Mouse (Mus musculus): ENCODE results near the gene Ppp1r10. TPM values are rescaled to one million over a fixed set of nuclear protein-coding genes. Genes with fewer than 3 reads are reported as not detected.
A peak's percentile ranks its signal among the peaks of the same experiment; 100 is the strongest.

Ppp1r10 gene
- polyA plus RNA-seq, 1 experiment from 2014 or later, result 45.2 TPM

- peak within 1 kb of the TSS; percentile 82 for H3K4me2 ChIP-seq (ENCODE audit: low read length)
- no peaks in the 10 kb centered on the region for H3K9me3 ChIP-seq (ENCODE audit: control insufficient read depth, low read length)
- H3K27me3 ChIP-seq (ENCODE audit: control insufficient read depth, insufficient read depth, low read length), result no peaks in the 10 kb centered on the region
- H3K4me1 ChIP-seq (ENCODE audit: control insufficient read depth, insufficient read depth, low read length), result peaks cover 10% of the 10 kb centered on the region
- ATAC-seq (ENCODE audit: low FRiP score, low TSS enrichment), result peak; percentile 99
- H3K36me3 ChIP-seq (ENCODE audit: control insufficient read depth, insufficient read depth, low read length), result peaks cover 25% of the 10 kb centered on the region
- peak; percentile 100 for DNase-seq
- peak within 1 kb of the TSS; percentile 74 for H3K27ac ChIP-seq (replicated peaks; ENCODE audit: low read depth, low read length)
- WGBS, result under 1% methylated on average over 68 of the region's 68 CpGs
- peak within 1 kb of the TSS; percentile 65 for H3K9ac ChIP-seq (replicated peaks; ENCODE audit: low read length)
- H3K4me3 ChIP-seq (replicated peaks; ENCODE audit: low read depth, low read length), result peak within 1 kb of the TSS; percentile 82
Measured at GRCm38 (mm10) chr17:35969418-35970389, 53.5 kb downstream of the Ppp1r10 start, which contains the start of gene Abcf1. Abcf1 (minus strand) TSS chr17:35969761.

- H3K9ac ChIP-seq (replicated peaks; ENCODE audit: low read length), result no peak overlapping the region
- H3K36me3 ChIP-seq (ENCODE audit: control insufficient read depth, insufficient read depth, low read length), result peaks cover 36% of the 10 kb centered on the region
- ATAC-seq (ENCODE audit: low FRiP score, low TSS enrichment) (no peak), DNase-seq (no peak)
- no peak overlapping the region for H3K4me2 ChIP-seq (ENCODE audit: low read length)
- H3K9me3 ChIP-seq (ENCODE audit: control insufficient read depth, low read length), result no peaks in the 10 kb centered on the region
- no peaks in the 10 kb centered on the region for H3K27me3 ChIP-seq (ENCODE audit: control insufficient read depth, insufficient read depth, low read length)
- peaks cover 10% of the 10 kb centered on the region for H3K4me1 ChIP-seq (ENCODE audit: control insufficient read depth, insufficient read depth, low read length)
- WGBS, result 46% methylated on average over 1 of the region's 1 CpGs
- no peak overlapping the region for H3K27ac ChIP-seq (replicated peaks; ENCODE audit: low read depth, low read length)
- H3K4me3 ChIP-seq (replicated peaks; ENCODE audit: low read depth, low read length), result no peak overlapping the region
Measured at GRCm38 (mm10) chr17:35972131-35972530, 55.9 kb downstream of the Ppp1r10 start.

GRCm38 (mm10) chr17:35978811-35979400 lies 62.7 kb downstream of the Ppp1r10 start:
- H3K36me3 ChIP-seq (ENCODE audit: control insufficient read depth, insufficient read depth, low read length), result peaks cover 44% of the 10 kb centered on the region
- no peaks in the 10 kb centered on the region for H3K9me3 ChIP-seq (ENCODE audit: control insufficient read depth, low read length)
- H3K4me2 ChIP-seq (ENCODE audit: low read length), result peak overlapping the region; percentile 69
- no peaks in the 10 kb centered on the region for H3K27me3 ChIP-seq (ENCODE audit: control insufficient read depth, insufficient read depth, low read length)
- peak overlapping the region; percentile 93 for H3K27ac ChIP-seq (replicated peaks; ENCODE audit: low read depth, low read length)
- peak overlapping the region; percentile 62 for H3K9ac ChIP-seq (replicated peaks; ENCODE audit: low read length)
- WGBS, result under 1% methylated on average over 41 of the region's 41 CpGs
- ATAC-seq (ENCODE audit: low FRiP score, low TSS enrichment) (peak; percentile 86), DNase-seq (peak; percentile 92)
- H3K4me3 ChIP-seq (replicated peaks; ENCODE audit: low read depth, low read length), result peak overlapping the region; percentile 89
- peaks cover 18% of the 10 kb centered on the region for H3K4me1 ChIP-seq (ENCODE audit: control insufficient read depth, insufficient read depth, low read length)

- H3K4me1 ChIP-seq (ENCODE audit: control insufficient read depth, insufficient read depth, low read length), result peaks cover 18% of the 10 kb centered on the region
- DNase-seq (peak; percentile 93), ATAC-seq (ENCODE audit: low FRiP score, low TSS enrichment) (peak; percentile 85)
- H3K9ac ChIP-seq (replicated peaks; ENCODE audit: low read length), result peak within 1 kb of the TSS; percentile 62
- H3K27me3 ChIP-seq (ENCODE audit: control insufficient read depth, insufficient read depth, low read length), result no peaks in the 10 kb centered on the region
- H3K36me3 ChIP-seq (ENCODE audit: control insufficient read depth, insufficient read depth, low read length), result peaks cover 42% of the 10 kb centered on the region
- no peaks in the 10 kb centered on the region for H3K9me3 ChIP-seq (ENCODE audit: control insufficient read depth, low read length)
- WGBS, result under 1% methylated on average over 102 of the region's 109 CpGs
- H3K27ac ChIP-seq (replicated peaks; ENCODE audit: low read depth, low read length), result peak within 1 kb of the TSS; percentile 93
- H3K4me3 ChIP-seq (replicated peaks; ENCODE audit: low read depth, low read length), result peak within 1 kb of the TSS; percentile 89
- H3K4me2 ChIP-seq (ENCODE audit: low read length), result peak within 1 kb of the TSS; percentile 69
Measured at GRCm38 (mm10) chr17:35979401-35980362, 63.4 kb downstream of the Ppp1r10 start, which contains the start of the genes Gnl1 and Prr3. Gnl1 (plus strand) TSS chr17:35979851. Prr3 (minus strand) TSS chr17:35980236.

GRCm38 (mm10) chr17:35980363-35980754 lies 64.1 kb downstream of the Ppp1r10 start:
- Histone ChIP-seq H3K4me2 (ENCODE audit: low read length) (peak overlapping the region; percentile 69), H3K27me3 (ENCODE audit: control insufficient read depth, insufficient read depth, low read length) (no peaks in the 10 kb centered on the region), H3K4me1 (ENCODE audit: control insufficient read depth, insufficient read depth, low read length) (peaks cover 18% of the 10 kb centered on the region), H3K9ac (replicated peaks; ENCODE audit: low read length) (peak overlapping the region; percentile 62), H3K4me3 (replicated peaks; ENCODE audit: low read depth, low read length) (peak overlapping the region; percentile 89), H3K36me3 (ENCODE audit: control insufficient read depth, insufficient read depth, low read length) (peaks cover 40% of the 10 kb centered on the region), H3K9me3 (ENCODE audit: control insufficient read depth, low read length) (no peaks in the 10 kb centered on the region), H3K27ac (replicated peaks; ENCODE audit: low read depth, low read length) (peak overlapping the region; percentile 93)
- peak; percentile 37 for ATAC-seq (ENCODE audit: low FRiP score, low TSS enrichment)
- peak; percentile 65 for DNase-seq
- WGBS, result under 1% methylated on average over 27 of the region's 29 CpGs

GRCm38 (mm10) chr17:35981776-35982175 lies 65.5 kb downstream of the Ppp1r10 start:
- Histone ChIP-seq H3K9ac (replicated peaks; ENCODE audit: low read length) (0 out of 2 replicates have a peak overlapping the region, but pooled peaks have one; percentile 62), H3K4me3 (replicated peaks; ENCODE audit: low read depth, low read length) (no peak overlapping the region), H3K27me3 (ENCODE audit: control insufficient read depth, insufficient read depth, low read length) (no peaks in the 10 kb centered on the region), H3K4me2 (ENCODE audit: low read length) (peak overlapping the region; percentile 69), H3K9me3 (ENCODE audit: control insufficient read depth, low read length) (no peaks in the 10 kb centered on the region), H3K4me1 (ENCODE audit: control insufficient read depth, insufficient read depth, low read length) (peaks cover 18% of the 10 kb centered on the region), H3K27ac (replicated peaks; ENCODE audit: low read depth, low read length) (no peak overlapping the region), H3K36me3 (ENCODE audit: control insufficient read depth, insufficient read depth, low read length) (peaks cover 45% of the 10 kb centered on the region)
- DNase-seq (no peak), ATAC-seq (ENCODE audit: low FRiP score, low TSS enrichment) (no peak)
- 87% methylated on average over 9 of the region's 9 CpGs for WGBS
